18 mouse cellular contexts compared by ENCODE assay signal in genomic region chr7:64012268-64012601, GRCm38 (mm10).
DNase-seq lines count a peak whose midpoint lies in the region; ATAC-seq and TF ChIP-seq lines count a peak whose summit lies in the region.
"Had no signal": no experiment of that assay in that cellular context is flagged by ENCODE, and none has a peak within 500 bp of the region (broad histone marks: within the 10 kb centered on the region; RNA-seq: fewer than 3 reads in every experiment).

No protein-coding gene starts in this region.

- H3K36me3 ChIP-seq in heart, embryonic 13.5 days = no peaks in the 10 kb centered on the region
- H3K36me3 ChIP-seq in heart, adult 2 months (ENCODE audit: control insufficient read depth, insufficient read depth, low read length) = no peaks in the 10 kb centered on the region
- H3K36me3 ChIP-seq in CH12.LX (replicated peaks in 1 of 2; ENCODE audit: control insufficient read depth in 1 of 2, insufficient read depth in 1 of 2, low read length in 1 of 2) = no peaks in the 10 kb centered on the region
- H3K36me3 ChIP-seq in liver, postnatal 0 days (replicated peaks; ENCODE audit: insufficient read depth, low read length) = no peaks in the 10 kb centered on the region
- H3K36me3 ChIP-seq: hindbrain, embryonic 12.5 days; neural tube, embryonic 12.5 days had no signal

- no peak for DNase-seq in heart, adult 2 months
- no peak for DNase-seq in CH12.LX (ENCODE audit: extremely low read depth)
- no peak for DNase-seq in liver, postnatal 0 days
- DNase-seq in left cerebral cortex, adult 18-20 months (ENCODE audit: low spot score in 2 of 2) = no peak
- DNase-seq in spleen, postnatal 14 days (ENCODE audit: low spot score in 2 of 2) = no peak
- no peak for DNase-seq in neural tube, embryonic 10.5 days (ENCODE audit: extremely low spot score, low spot score)
- DNase-seq: cerebellum, adult 9-10 months; gastrocnemius, postnatal 10 days; kidney, postnatal 14 days had no signal

- no peak overlapping the region for H3K4me3 ChIP-seq in heart, embryonic 13.5 days
- H3K4me3 ChIP-seq in heart, adult 2 months = no peak overlapping the region
- peak overlapping the region in 2 of 3 experiments; percentile 1 to 31 for H3K4me3 ChIP-seq in CH12.LX (replicated peaks in 1 of 3; ENCODE audit: low read depth in 2 of 3, low read length in 2 of 3, poor library complexity in 1 of 3)
- peak overlapping the region; percentile 2 for H3K4me3 ChIP-seq in bone marrow macrophage, adult 2 months (ENCODE audit: insufficient read depth, low read length)
- H3K4me3 ChIP-seq in liver, postnatal 0 days (ENCODE audit: low read depth, low read length) = no peak overlapping the region
- H3K4me3 ChIP-seq: erythroblast, embryonic 14.5 days; forebrain, embryonic 13.5 days; hindbrain, embryonic 12.5 days; left cerebral cortex, adult 2 months; neural tube, embryonic 12.5 days had no signal

- H3K27ac ChIP-seq in heart, embryonic 13.5 days (replicated peaks) = no peak overlapping the region; the same call in 1 of the 2 replicates
- no peak overlapping the region for H3K27ac ChIP-seq in heart, adult 2 months
- H3K27ac ChIP-seq in CH12.LX (ENCODE audit: insufficient read depth, low read depth) = peak overlapping the region; percentile 72
- peak overlapping the region; percentile 69 for H3K27ac ChIP-seq in bone marrow macrophage, adult 2 months (ENCODE audit: insufficient read depth, low read depth, low read length)
- H3K27ac ChIP-seq in liver, postnatal 0 days (ENCODE audit: low read depth) = peak overlapping the region; percentile 84
- H3K27ac ChIP-seq: forebrain, embryonic 13.5 days; hindbrain, embryonic 12.5 days; left cerebral cortex, adult 2 months; neural tube, embryonic 12.5 days; stomach, postnatal 0 days had no signal

- intact Hi-C loops in heart, adult 2 months (cut with DNase I) = no loop called here

- no peaks in the 10 kb centered on the region for H3K27me3 ChIP-seq in heart, embryonic 13.5 days (replicated peaks)
- H3K27me3 ChIP-seq in heart, adult 2 months (ENCODE audit: control insufficient read depth, insufficient read depth, low read length) = no peaks in the 10 kb centered on the region
- no peaks in the 10 kb centered on the region for H3K27me3 ChIP-seq in CH12.LX (replicated peaks)
- H3K27me3 ChIP-seq in liver, postnatal 0 days (ENCODE audit: insufficient read depth, low read length) = no peaks in the 10 kb centered on the region
- H3K27me3 ChIP-seq: forebrain, embryonic 13.5 days; hindbrain, embryonic 12.5 days; neural tube, embryonic 12.5 days had no signal

- peak; percentile 34; the same call in 1 of the 2 replicates for ATAC-seq in heart, embryonic 13.5 days (ENCODE audit: extremely low read depth, insufficient number of reproducible peaks, low FRiP score, low TSS enrichment)
- ATAC-seq in liver, postnatal 0 days = no peak
- ATAC-seq: forebrain, embryonic 13.5 days had no signal

- no peaks in the 10 kb centered on the region for H3K79me2 ChIP-seq in heart, adult 2 months (replicated peaks; ENCODE audit: control insufficient read depth, insufficient read depth, low read length)
- H3K79me2 ChIP-seq in CH12.LX (replicated peaks; ENCODE audit: control insufficient read depth, extremely low read depth, insufficient read depth, poor library complexity, severe bottlenecking) = no peaks in the 10 kb centered on the region

- no peak for TF ChIP-seq POLR2A in heart, adult 2 months (IDR thresholded peaks at IDR 0.05; ENCODE audit: insufficient read depth, low read depth, low read length)
- no peak for TF ChIP-seq POLR2A in CH12.LX (IDR thresholded peaks at IDR 0.05; ENCODE audit: low read depth, low read length)
- no peak for TF ChIP-seq POLR2A in bone marrow macrophage, adult 2 months (IDR thresholded peaks at IDR 0.05; ENCODE audit: borderline replicate concordance, low read depth, low read length)

- TF ChIP-seq EP300 in heart, adult 2 months (IDR thresholded peaks at IDR 0.05; ENCODE audit: insufficient read depth, low read depth, low read length) = no peak
- no peak for TF ChIP-seq EP300 in CH12.LX (IDR thresholded peaks at IDR 0.05; ENCODE audit: low read length)
- TF ChIP-seq EP300 in liver, postnatal 0 days (IDR thresholded peaks at IDR 0.05; ENCODE audit: low read depth) = no peak

- H3K9ac ChIP-seq in heart, embryonic 13.5 days = no peak overlapping the region
- H3K9ac ChIP-seq in heart, adult 2 months (ENCODE audit: low read depth, low read length) = no peak overlapping the region
- H3K9ac ChIP-seq in CH12.LX (ENCODE audit: insufficient read depth, low read depth) = no peak overlapping the region
- no peak overlapping the region for H3K9ac ChIP-seq in liver, postnatal 0 days (replicated peaks)
- H3K9ac ChIP-seq: forebrain, embryonic 13.5 days; hindbrain, embryonic 12.5 days; neural tube, embryonic 12.5 days had no signal

- dilution Hi-C loops in CH12.LX (cut with MboI; ENCODE audit: extremely low pct_ligation_motif_present, extremely low pct_unique_long_range_greater_than_20kb, low sequenced_read_pairs) = no loop called here

- H3K9me3 ChIP-seq in heart, embryonic 13.5 days = no peaks in the 10 kb centered on the region
- H3K9me3 ChIP-seq in CH12.LX (replicated peaks; ENCODE audit: low read length) = no peaks in the 10 kb centered on the region
- no peaks in the 10 kb centered on the region for H3K9me3 ChIP-seq in liver, postnatal 0 days (ENCODE audit: low read length)
- H3K9me3 ChIP-seq: forebrain, embryonic 13.5 days; hindbrain, embryonic 12.5 days; neural tube, embryonic 12.5 days had no signal

- TF ChIP-seq RAD21 in CH12.LX (IDR thresholded peaks at IDR 0.05; ENCODE audit: low read depth, low read length) = no peak

- TF ChIP-seq CTCF in heart, adult 2 months (IDR thresholded peaks at IDR 0.05) = no peak
- TF ChIP-seq CTCF in CH12.LX (conservative IDR thresholded peaks at IDR 0.05 in 1 of 2, IDR thresholded peaks at IDR 0.05 in 1 of 2; ENCODE audit: low read depth in 2 of 2, low read length in 2 of 2) = no peak
- no peak for TF ChIP-seq CTCF in bone marrow macrophage, adult 2 months (IDR thresholded peaks at IDR 0.05; ENCODE audit: low read depth, low read length)
- no peak for TF ChIP-seq CTCF in liver, postnatal 0 days (IDR thresholded peaks at IDR 0.05; ENCODE audit: low read depth)

- H3K4me2 ChIP-seq in heart, embryonic 13.5 days = no peak overlapping the region
- peak overlapping the region; percentile 78 for H3K4me2 ChIP-seq in CH12.LX (ENCODE audit: insufficient read depth, low read depth, poor library complexity, severe bottlenecking)
- H3K4me2 ChIP-seq in liver, postnatal 0 days (ENCODE audit: low read depth, low read length) = peak overlapping the region; percentile 46
- H3K4me2 ChIP-seq: forebrain, embryonic 13.5 days; hindbrain, embryonic 12.5 days; midbrain, embryonic 11.5 days; neural tube, embryonic 12.5 days had no signal

- H3K4me1 ChIP-seq in heart, embryonic 13.5 days = peaks cover 39% of the 10 kb centered on the region
- no peaks in the 10 kb centered on the region for H3K4me1 ChIP-seq in heart, adult 2 months (ENCODE audit: control insufficient read depth, insufficient read depth, low read length)
- H3K4me1 ChIP-seq in CH12.LX (ENCODE audit: control insufficient read depth in 1 of 2, insufficient read depth in 2 of 2) = peaks cover 8 to 18% of the 10 kb centered on the region in 2 experiments
- peaks cover 23% of the 10 kb centered on the region for H3K4me1 ChIP-seq in bone marrow macrophage, adult 2 months (ENCODE audit: control insufficient read depth, insufficient read depth, low read length)
- H3K4me1 ChIP-seq in liver, postnatal 0 days (ENCODE audit: insufficient read depth) = peaks cover 20% of the 10 kb centered on the region
- H3K4me1 ChIP-seq: forebrain, embryonic 13.5 days; hindbrain, embryonic 12.5 days; neural tube, embryonic 12.5 days had no signal

- WGBS in heart, embryonic 13.5 days = 76% methylated on average over 8 of the region's 8 CpGs
- WGBS in heart, adult 2 months = 66% methylated on average over 8 of the region's 8 CpGs
- 57% methylated on average over 8 of the region's 8 CpGs for WGBS in liver, postnatal 0 days (ENCODE audit: insufficient replicate concordance)

- in situ Hi-C loops in CH12.LX (cut with MboI; ENCODE audit: low pct_ligation_motif_present, low pct_unique_long_range_greater_than_20kb, low sequenced_read_pairs) = no loop called here

TF ChIP-seq in CH12.LX, 34 proteins besides CTCF, POLR2A, EP300 and RAD21:
- TF ChIP-seq MAFK (IDR thresholded peaks at IDR 0.05; ENCODE audit: insufficient replicate concordance, low read length) (no peak), CHD1 (IDR thresholded peaks at IDR 0.05; ENCODE audit: low read depth, low read length) (no peak), SIN3A (IDR thresholded peaks at IDR 0.05; ENCODE audit: low read length) (no peak), SMC3 (IDR thresholded peaks at IDR 0.05; ENCODE audit: low read depth, low read length) (no peak), MEF2A (IDR thresholded peaks at IDR 0.05; ENCODE audit: borderline replicate concordance, low read depth, low read length) (no peak), ETS1 (conservative IDR thresholded peaks at IDR 0.05; ENCODE audit: low read depth, low read length) (no peak), RCOR1 (conservative IDR thresholded peaks at IDR 0.05; ENCODE audit: low read depth, low read length) (no peak), JUND (conservative IDR thresholded peaks at IDR 0.05; ENCODE audit: low read depth, low read length) (no peak), ZMIZ1 (IDR thresholded peaks at IDR 0.05; ENCODE audit: low read depth, low read length) (no peak), USF1 (IDR thresholded peaks at IDR 0.05; ENCODE audit: low read depth, low read length) (no peak), ZC3H11A (IDR thresholded peaks at IDR 0.05; ENCODE audit: low read depth, low read length) (no peak), MAX (IDR thresholded peaks at IDR 0.05; ENCODE audit: low read length) (no peak), E2F4 (IDR thresholded peaks at IDR 0.05; ENCODE audit: insufficient replicate concordance, low read depth, low read length) (no peak)

Comparison
In these comparisons a context has a peak if more than half of its experiments do, and no peak if none do; other contexts are left out.
1. H3K27ac ChIP-seq: peak in CH12.LX (single experiment), bone marrow macrophage, adult 2 months (single experiment) and liver, postnatal 0 days (single experiment); none in heart, embryonic 13.5 days (single experiment) and heart, adult 2 months (single experiment).
2. H3K4me3 ChIP-seq: peak in CH12.LX (2 of 3) and bone marrow macrophage, adult 2 months (single experiment); none in heart, embryonic 13.5 days (single experiment), heart, adult 2 months (single experiment) and liver, postnatal 0 days (single experiment).